Mouse (Mus musculus) liver, embryonic 14.5 days (tissue): ENCODE measurements around the gene Pptc7. TPM values are rescaled to one million over a fixed set of nuclear protein-coding genes. Genes with fewer than 3 reads are reported as not detected.

Source experiments
- ATAC-seq: fragments of 200-750 bp; cut with Nextera tagmentation; 2 replicates; pipeline ENCODE4 v1.8.0; 2017; ENCODE audit warnings: moderate number of reproducible peaks, mild to moderate bottlenecking, moderate library complexity; ENCODE audit not compliant: insufficient read depth
- DNase-seq, 3 experiments: peaks; one replicate each; pipeline ENCODE4 v3.0.0-alpha.2; 2012 to 2013; ENCODE audit warnings: low read depth in 3 of 3, low spot score in 3 of 3
- H3K27ac ChIP-seq: fragments of 300-500 bp; sonication (generic); 2 replicates; pipeline ENCODE4 v1.5.1; 2014; ENCODE audit warnings: moderate library complexity, mild to moderate bottlenecking, control low read depth, inconsistent platforms
- H3K27me3 ChIP-seq: fragments of 300-500 bp; sonication (generic); 2 replicates; pipeline ENCODE4 v1.6.1; 2014; ENCODE audit warnings: mild to moderate bottlenecking, low read length, moderate library complexity; ENCODE audit not compliant: control insufficient read depth, insufficient read depth
- H3K36me3 ChIP-seq: fragments of 300-500 bp; sonication (generic); replicated peaks from 2 replicates; pipeline ENCODE4 v1.6.1; 2014; ENCODE audit warnings: low read depth; ENCODE audit not compliant: control insufficient read depth, insufficient read depth
- H3K4me1 ChIP-seq, 2 experiments: fragments of 200-500 bp in 1 of 2; fragments of 300-500 bp in 1 of 2; sonication (generic) in 1 of 2; replicated peaks; 2 replicates each; pipeline ENCODE4 v1.6.1; 2012 to 2014; ENCODE audit warnings: antibody characterized with exemption in 1 of 2, inconsistent platforms in 1 of 2, low read length in 1 of 2; ENCODE audit not compliant: control insufficient read depth in 2 of 2, insufficient read depth in 2 of 2
- H3K4me2 ChIP-seq: fragments of 300-500 bp; sonication (generic); 2 replicates; pipeline ENCODE4 v1.6.1; 2014; ENCODE audit warnings: low read depth, mild to moderate bottlenecking, control low read depth, moderate library complexity
- H3K4me3 ChIP-seq, 2 experiments: fragments of 200-500 bp in 1 of 2; fragments of 300-500 bp in 1 of 2; sonication (generic) in 1 of 2; 2 replicates each; pipeline ENCODE4 v1.5.1; 2012 to 2014; ENCODE audit warnings: low read depth in 2 of 2, low read length in 2 of 2, mild to moderate bottlenecking in 2 of 2, control low read depth in 1 of 2, inconsistent platforms in 1 of 2, moderate library complexity in 1 of 2; ENCODE audit not compliant: insufficient read depth in 1 of 2
- H3K9ac ChIP-seq: fragments of 300-500 bp; sonication (generic); replicated peaks from 2 replicates; pipeline ENCODE4 v1.6.1; 2014; ENCODE audit warnings: mild to moderate bottlenecking, control low read depth, moderate library complexity
- H3K9me3 ChIP-seq: fragments of 300-500 bp; sonication (generic); 2 replicates; pipeline ENCODE4 v1.6.1; 2016; ENCODE audit warnings: low read length, mixed read lengths; ENCODE audit not compliant: control insufficient read depth
- CTCF ChIP-seq: IDR thresholded peaks from 2 replicates; pipeline ENCODE4 v1.5.1; 2016; ENCODE audit warnings: antibody characterized with exemption, low read depth, control low read depth
- EP300 ChIP-seq: IDR thresholded peaks from 2 replicates; pipeline ENCODE4 v1.6.1; 2016; ENCODE audit warnings: antibody characterized with exemption, low read depth
- WGBS: fragments of 180-500 bp; shearing (Covaris S2); extraction: QIAGEN DNeasy Blood & Tissue Kit; methylation state at CpG from one replicate; pipeline ENCODE4 v1.1.7; 2014; ENCODE audit not compliant: insufficient replicate concordance; 5-methylcytosine and 5-hydroxymethylcytosine counted together
- polyA plus RNA-seq, 2 experiments: library from polyadenylated mRNA; depleted of rRNA in 1 of 2; stranded (reverse) in 1 of 2; unstranded in 1 of 2; fragments of >200 nt; fragmentation: Nextera tagmentation in 1 of 2; extraction: Ambion mirVana in 1 of 2; gene quantifications; 2 replicates each; pipeline versions ENCODE4 v1.2.1 to v1.2.3; 2012 to 2014

Gene Pptc7
- polyA plus RNA-seq, 2 experiments, result 2.7 to 3.5 TPM

DNA sequence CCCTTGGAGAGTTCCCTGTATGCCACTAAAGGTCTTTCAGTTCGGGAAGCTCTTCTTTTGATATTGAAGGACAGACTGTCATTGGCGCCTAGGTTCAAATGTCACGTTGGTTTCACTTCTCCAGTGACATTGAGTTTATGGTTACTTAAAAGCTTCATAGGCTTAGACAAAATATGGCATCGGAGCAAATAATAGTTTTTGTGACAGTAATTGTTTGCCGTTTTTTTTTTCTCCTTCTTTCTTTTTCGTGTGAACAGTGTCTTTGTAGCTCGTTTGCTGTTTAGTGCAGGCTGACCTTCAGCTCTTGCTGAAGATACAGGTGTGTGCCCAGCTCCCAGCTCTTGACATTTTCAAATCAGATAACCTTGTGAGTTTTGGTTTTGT is 1.6 kb downstream of the Pptc7 start:
- H3K27ac ChIP-seq, result no peak overlapping the region
- H3K4me1 ChIP-seq, result peaks cover 21 to 24% of the 10 kb centered on the region in 2 experiments
- H3K4me3 ChIP-seq, result peak overlapping the region; percentile 63 to 75; a peak in 3 of 4 replicates
- H3K4me2 ChIP-seq, result peak overlapping the region; percentile 100
- WGBS, result 39% methylated on average over 7 of the region's 7 CpGs
- TF ChIP-seq EP300 (no peak), CTCF (no peak)
- no peaks in the 10 kb centered on the region; the same call in 1 of the 2 replicates for H3K27me3 ChIP-seq
- no peaks in the 10 kb centered on the region for H3K9me3 ChIP-seq
- no peaks in the 10 kb centered on the region; the same call in 1 of the 2 replicates for H3K36me3 ChIP-seq
- DNase-seq (no peak), ATAC-seq (no peak)
- peak overlapping the region; percentile 66 for H3K9ac ChIP-seq

DNA sequence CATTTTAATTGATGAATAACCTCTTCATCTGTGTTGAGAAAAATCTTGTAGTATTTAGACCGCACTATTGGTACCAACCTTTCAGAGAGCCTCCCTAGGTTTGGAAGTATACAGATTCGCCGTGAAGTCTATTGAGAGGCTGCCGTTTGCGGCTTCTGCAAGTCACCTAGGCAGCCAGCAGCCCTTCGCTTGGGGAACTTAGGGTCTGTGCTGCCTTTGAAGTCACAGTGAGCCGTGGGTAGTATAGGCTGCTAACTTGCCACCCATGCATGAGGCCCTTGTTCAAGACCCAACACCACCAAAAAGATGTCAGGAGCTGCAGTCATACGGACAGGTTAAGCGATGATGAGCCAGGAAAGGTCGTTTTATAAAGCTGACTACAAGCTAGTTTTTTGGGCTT is 2.0 kb downstream of the Pptc7 start:
- Histone ChIP-seq H3K27me3 (no peaks in the 10 kb centered on the region), H3K4me3 (peak overlapping the region in 1 of 2 experiments; percentile 1; a peak in 2 of 4 replicates), H3K4me2 (peak overlapping the region; percentile 100), H3K36me3 (no peaks in the 10 kb centered on the region; the same call in 1 of the 2 replicates), H3K4me1 (peaks cover 25 to 26% of the 10 kb centered on the region in 2 experiments), H3K27ac (no peak overlapping the region), H3K9me3 (no peaks in the 10 kb centered on the region), H3K9ac (no peak overlapping the region)
- 71% methylated on average over 10 of the region's 10 CpGs for WGBS
- no peak for ATAC-seq
- TF ChIP-seq CTCF (no peak), EP300 (no peak)
- no peak for DNase-seq

GRCm38 (mm10) chr5:122287026-122287425 is 2.9 kb downstream of the Pptc7 start:
- WGBS, result 46% methylated on average over 4 of the region's 4 CpGs
- Histone ChIP-seq H3K27me3 (no peaks in the 10 kb centered on the region), H3K4me3 (no peak overlapping the region), H3K27ac (no peak overlapping the region), H3K36me3 (no peaks in the 10 kb centered on the region; the same call in 1 of the 2 replicates), H3K4me1 (peaks cover 30 to 33% of the 10 kb centered on the region in 2 experiments), H3K9ac (no peak overlapping the region), H3K9me3 (no peaks in the 10 kb centered on the region), H3K4me2 (no peak overlapping the region; the same call in 1 of the 2 replicates)
- no peak for TF ChIP-seq CTCF
- no peak for TF ChIP-seq EP300
- ATAC-seq, result no peak
- DNase-seq, result no peak

DNA sequence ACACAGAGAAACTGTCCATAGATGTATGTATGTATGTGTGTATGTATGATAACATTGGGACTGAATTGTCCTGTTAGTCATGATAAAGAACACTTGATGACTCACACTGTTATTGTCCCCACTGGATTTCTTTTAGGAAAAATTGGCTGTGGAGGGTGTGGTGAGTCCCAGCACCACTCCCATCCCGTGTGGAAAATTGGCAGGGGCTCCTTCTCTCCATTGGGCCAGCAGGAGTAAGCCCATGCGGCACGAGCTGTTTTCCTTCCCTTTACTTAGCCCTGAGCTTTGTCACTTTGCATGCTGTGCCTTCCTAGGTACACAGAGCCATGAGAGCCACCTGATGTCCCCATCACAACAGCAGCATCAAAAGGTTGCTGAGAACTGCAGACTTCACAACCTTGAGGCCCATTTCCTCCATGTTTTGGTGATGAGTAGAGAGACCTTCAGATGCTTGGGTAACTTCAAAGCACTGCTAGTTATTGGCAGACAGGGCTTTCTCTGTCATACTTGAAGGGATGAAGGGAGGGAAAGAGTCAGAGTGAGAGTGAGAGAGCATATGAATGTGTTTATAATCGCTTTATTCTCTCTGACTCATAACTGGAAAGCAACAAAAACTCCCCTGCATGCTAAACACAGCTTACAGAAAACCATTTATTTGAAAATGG is 4.1 kb downstream of the Pptc7 start:
- H3K4me2 ChIP-seq, result no peak overlapping the region
- peaks cover 32 to 35% of the 10 kb centered on the region in 2 experiments for H3K4me1 ChIP-seq
- DNase-seq (no peak), ATAC-seq (no peak)
- H3K4me3 ChIP-seq, result no peak overlapping the region
- H3K36me3 ChIP-seq, result no peaks in the 10 kb centered on the region; the same call in 1 of the 2 replicates
- no peak overlapping the region for H3K9ac ChIP-seq
- H3K9me3 ChIP-seq, result no peaks in the 10 kb centered on the region
- TF ChIP-seq EP300 (no peak), CTCF (no peak)
- no peaks in the 10 kb centered on the region for H3K27me3 ChIP-seq
- no peak overlapping the region for H3K27ac ChIP-seq
- 80% methylated on average over 4 of the region's 4 CpGs for WGBS

DNA sequence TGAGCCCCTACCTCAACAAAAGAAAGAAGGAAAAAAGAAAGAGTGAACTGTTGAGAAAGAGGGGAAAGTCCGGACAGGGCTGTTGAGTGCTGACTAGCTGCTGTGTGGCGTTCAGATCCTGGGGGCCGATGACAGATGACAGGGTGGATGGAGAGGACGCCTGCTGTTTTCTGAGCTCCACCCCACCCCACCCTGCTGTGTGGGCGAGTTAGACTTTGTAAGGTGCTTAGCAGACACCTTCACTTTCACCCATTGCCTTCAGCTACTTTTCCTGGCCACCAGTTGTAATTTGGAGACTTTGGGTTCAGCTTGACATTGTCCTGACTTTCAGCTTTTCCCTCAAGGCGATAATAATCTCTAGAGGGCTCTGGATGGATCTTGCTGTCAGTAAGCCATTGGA is 7.0 kb downstream of the Pptc7 start:
- peak; percentile 47 to 50 (median 50) for DNase-seq
- H3K4me3 ChIP-seq, result peak overlapping the region in 1 of 2 experiments; percentile 12; a peak in 1 of 4 replicates
- ATAC-seq, result peak; percentile 83
- H3K4me1 ChIP-seq, result peaks cover 17 to 20% of the 10 kb centered on the region in 2 experiments
- TF ChIP-seq CTCF, result no peak
- no peak for TF ChIP-seq EP300
- no peaks in the 10 kb centered on the region; the same call in 1 of the 2 replicates for H3K36me3 ChIP-seq
- no peaks in the 10 kb centered on the region for H3K27me3 ChIP-seq
- H3K9ac ChIP-seq, result peak overlapping the region; percentile 58
- peak overlapping the region; percentile 59 for H3K27ac ChIP-seq
- WGBS, result 20% methylated on average over 6 of the region's 6 CpGs
- peak overlapping the region; percentile 60 for H3K4me2 ChIP-seq
- no peaks in the 10 kb centered on the region for H3K9me3 ChIP-seq
